Mouse (Mus musculus) bone marrow macrophage, adult 2 months (primary cell): ENCODE measurements at regions not wholly inside any gene's neighbourhood (a gene's known extent, or its start where the extent isn't known, plus 50 kb on each side); places are given as distances from the start of the nearest gene placed in this dataset.

Source experiments
- CTCF ChIP-seq: IDR thresholded peaks from 2 replicates; pipeline ENCODE4 v1.5.1; 2012; ENCODE audit warnings: low read depth, mild to moderate bottlenecking, low read length, moderate library complexity
- POLR2A ChIP-seq: IDR thresholded peaks from 2 replicates; pipeline ENCODE4 v1.6.1; 2012; ENCODE audit warnings: mild to moderate bottlenecking, low read depth, low read length, borderline replicate concordance

DNA sequence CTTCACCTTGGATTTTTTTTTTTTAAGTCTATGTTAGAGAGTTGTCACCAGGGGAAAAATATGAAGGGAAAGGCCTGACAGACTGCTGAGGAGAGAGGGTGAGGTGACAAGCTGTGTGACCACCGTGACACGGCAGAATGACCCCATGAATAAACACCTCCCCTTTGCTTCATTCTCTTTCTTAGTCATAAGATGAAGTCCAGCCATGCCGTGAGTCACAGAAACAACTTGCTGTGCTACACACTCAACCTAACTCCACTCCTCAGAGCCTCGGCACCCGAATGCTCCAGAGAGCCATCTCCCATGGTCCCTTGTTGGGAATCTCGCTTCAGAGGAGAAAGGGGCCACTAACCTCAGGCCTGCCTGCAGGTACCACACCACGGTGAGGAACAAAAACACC, 246.1 kb downstream of the Cdc5l start:
- TF ChIP-seq CTCF, result no peak
- no peak for TF ChIP-seq POLR2A
